Mouse (Mus musculus): ENCODE results near the gene Fat1.

- TF ChIP-seq MYOD1 (IDR thresholded peaks at IDR 0.05; ENCODE audit: control insufficient read depth, insufficient read length, low read depth) (no peak), CEBPB (IDR thresholded peaks at IDR 0.05; ENCODE audit: low read depth) (no peak), CTCF (IDR thresholded peaks at IDR 0.05; ENCODE audit: control insufficient read depth, insufficient read depth, insufficient read length) (no peak)
Observed at GRCm38 (mm10) chr8:45014498-45015067, 79.3 kb downstream of the Fat1 start.

All from C2C12 (cell line).